Mouse (Mus musculus): ENCODE measurements around the gene Lce3a. TPM values are rescaled to one million over a fixed set of nuclear protein-coding genes. Genes with fewer than 3 reads are reported as not detected.

Lce3a gene
- total RNA-seq (2021), result not detected

DNA sequence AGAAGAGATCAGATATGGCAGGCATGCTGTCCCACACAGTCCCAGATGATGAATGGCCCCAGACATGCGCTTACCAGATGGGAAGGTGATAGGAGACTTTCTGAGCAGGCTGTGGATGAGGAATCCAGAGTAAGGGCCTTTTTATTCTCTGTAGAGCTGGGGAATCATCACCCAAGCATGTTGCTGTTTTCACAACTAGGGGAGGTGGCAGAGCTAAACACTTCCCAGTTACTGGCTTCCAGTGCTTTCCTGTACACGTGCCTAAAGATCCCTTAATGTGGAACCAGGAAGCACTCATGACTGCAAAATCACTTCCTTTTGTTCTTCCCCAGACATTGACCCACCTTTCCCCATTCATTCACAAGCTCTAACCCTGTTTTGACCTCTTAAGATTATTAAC is at the start of gene Lce3a:
Lce3a (minus strand) TSS at position 101 of the 400 bp plus-strand sequence.
- intact Hi-C loops (cut with DNase I), result no loop called here
- no peak for DNase-seq (ENCODE audit: extremely low spot score in 1 of 2, low spot score in 2 of 2)

DNA sequence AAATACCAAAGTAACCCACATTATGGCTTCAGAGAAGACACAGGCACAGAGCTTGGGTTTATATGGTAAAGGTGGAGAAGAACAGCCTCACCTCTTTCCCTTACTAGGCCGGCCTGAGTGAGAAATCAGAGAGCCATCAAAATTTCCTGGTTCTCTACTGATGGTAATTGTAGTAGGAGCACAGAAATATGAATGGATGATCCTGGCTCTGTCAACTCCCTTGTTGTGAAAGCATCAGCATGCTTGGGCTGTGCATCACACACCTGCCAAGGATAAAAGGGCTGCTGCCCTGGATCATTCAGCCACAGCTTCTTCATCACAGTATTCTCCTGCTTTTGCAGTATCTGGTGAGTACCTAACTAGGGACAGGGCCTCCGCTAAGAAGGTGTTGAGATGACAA is 40.7 kb upstream of the Lce3a start, which contains the start of gene Lce3e:
Lce3e (plus strand) TSS at position 301 of the 400 bp plus-strand sequence.
- DNase-seq (ENCODE audit: extremely low spot score in 1 of 2, low spot score in 2 of 2), result no peak
- intact Hi-C loops (cut with DNase I), result no loop called here

DNA sequence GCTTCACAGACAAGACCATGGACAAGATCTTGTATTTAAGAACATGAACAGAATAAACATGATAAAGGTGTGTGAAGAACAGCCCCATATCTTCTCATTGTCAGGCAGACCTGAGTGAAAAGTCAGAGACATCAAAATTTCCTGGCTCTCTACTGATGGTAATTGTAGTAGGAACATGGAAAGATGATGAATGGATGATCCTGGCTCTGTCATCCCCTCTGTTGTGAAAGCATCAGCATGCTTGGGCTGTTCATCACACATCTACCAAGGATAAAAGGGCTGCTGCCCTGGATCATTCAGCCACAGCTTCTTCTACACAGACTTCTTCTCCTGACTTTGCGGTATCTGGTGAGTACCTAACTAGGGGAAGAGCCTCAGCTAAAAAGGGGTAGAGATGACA is 31.1 kb upstream of the Lce3a start, which contains the start of gene Lce3d:
Lce3d (plus strand) TSS at position 301 of the 400 bp plus-strand sequence.
- intact Hi-C loops (cut with DNase I), result no loop called here
- DNase-seq (ENCODE audit: extremely low spot score in 1 of 2, low spot score in 2 of 2), result no peak

DNA sequence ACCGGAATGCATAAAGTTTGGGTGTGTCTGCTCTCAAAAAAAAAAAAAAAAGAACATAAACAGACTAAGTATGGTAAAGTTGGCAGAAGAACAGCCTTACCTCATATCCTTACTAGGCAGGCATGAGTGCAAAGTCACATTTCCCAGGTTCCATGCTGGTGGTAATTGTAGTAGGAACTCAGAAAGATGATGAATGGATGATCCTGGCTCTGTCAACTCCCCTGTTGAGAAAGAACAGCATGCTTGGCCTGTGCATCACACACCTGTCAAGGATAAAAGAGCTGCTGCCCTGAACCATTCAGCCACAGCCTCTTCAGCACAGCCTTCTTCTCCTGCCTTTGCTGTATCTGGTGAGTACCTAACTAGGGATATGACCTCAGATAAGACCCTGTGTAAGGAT is 18.2 kb upstream of the Lce3a start, which contains the start of gene Lce3c:
Lce3c (plus strand) TSS at position 301 of the 400 bp plus-strand sequence.
- intact Hi-C loops (cut with DNase I), result no loop called here
- DNase-seq (ENCODE audit: extremely low spot score in 1 of 2, low spot score in 2 of 2), result no peak

DNA sequence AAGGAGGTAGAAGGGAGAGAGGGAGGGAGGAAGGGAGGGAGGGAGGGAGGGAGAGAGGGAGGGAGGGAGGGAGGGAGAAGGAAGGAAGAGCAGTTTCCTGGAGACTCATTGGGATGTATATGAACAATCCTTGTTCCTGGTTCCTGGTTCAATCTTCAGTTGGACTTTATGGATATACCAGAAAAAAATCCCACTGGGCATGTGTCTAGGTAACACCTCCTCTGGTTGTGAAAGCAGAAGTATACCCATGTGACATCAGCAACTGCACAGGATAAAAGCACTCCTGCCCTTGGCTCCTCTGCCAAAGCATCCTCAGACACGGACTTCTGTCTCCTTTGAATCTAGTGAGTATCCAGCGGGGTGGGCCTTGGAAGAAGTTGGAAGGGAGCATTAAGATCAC is 6.6 kb upstream of the Lce3a start, which contains the start of gene Lce3b:
Lce3b (plus strand) TSS at position 301 of the 400 bp plus-strand sequence.
- no peak for DNase-seq (ENCODE audit: extremely low spot score in 1 of 2, low spot score in 2 of 2)
- intact Hi-C loops (cut with DNase I), result no loop called here

DNA sequence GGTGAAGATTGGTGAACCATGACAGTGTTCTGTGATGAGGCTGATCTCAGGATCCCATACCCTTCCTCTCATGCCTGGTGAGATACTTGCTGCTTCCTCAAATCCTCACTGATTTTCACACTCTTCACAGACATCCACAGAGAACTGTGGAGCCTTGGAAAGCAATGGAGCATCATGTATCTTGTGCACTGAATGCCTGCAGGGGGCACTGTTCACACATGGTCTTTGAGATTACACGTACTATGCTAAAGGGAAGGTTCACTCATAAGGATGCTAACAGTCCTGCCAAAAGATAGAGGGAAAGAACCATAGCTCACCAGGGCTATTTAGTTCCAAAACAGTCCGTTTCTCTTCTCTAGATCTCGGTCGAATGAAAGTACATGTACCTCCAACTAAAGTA is 5.7 kb downstream of the Lce3a start:
- intact Hi-C loops (cut with DNase I), result no loop called here
- DNase-seq (ENCODE audit: extremely low spot score in 1 of 2, low spot score in 2 of 2), result no peak

DNA sequence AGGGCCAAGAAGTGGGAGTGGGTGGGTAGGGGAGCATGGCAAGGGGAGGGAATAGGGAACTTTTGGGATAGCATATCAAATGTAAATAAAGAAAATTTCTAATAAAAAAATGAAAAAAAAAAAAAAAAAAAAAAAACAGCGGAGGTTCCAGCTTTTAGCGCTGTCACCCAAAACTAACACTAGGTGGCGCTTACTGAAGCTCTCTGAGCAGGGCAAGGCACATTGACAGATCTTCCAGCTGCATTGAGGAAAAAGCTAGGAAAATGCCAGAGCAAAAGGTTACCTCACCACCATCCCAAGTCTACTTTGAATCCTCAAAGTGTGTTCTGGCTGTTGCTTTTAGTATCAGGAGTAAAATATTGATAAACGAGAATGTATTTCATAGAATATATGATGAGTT is 18.5 kb downstream of the Lce3a start:
- intact Hi-C loops (cut with DNase I), result loop anchor here (5.0 to 10.0 kb wide), 2 partner anchors 125 to 753 kb away; no protein-coding TSS in a partner anchor

DNA sequence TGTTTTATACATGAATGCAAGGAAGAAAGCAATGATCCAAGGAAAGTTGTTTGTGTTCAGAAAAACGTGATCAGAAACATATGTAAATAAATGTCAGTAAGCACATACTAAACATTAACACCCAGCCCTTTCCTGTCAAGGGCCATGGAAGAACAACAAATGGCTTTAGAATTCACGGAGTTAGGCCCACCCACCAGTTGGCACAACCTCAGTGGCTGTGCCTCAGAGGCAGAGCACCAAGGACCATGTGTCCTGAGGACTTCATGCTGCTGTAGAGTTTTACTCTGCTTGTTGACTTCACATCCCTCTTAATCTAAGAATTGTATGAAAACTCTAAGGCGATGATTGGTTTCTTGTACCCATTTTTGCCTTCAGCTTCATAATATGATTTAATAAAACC is 20.8 kb downstream of the Lce3a start:
- no peak for DNase-seq (ENCODE audit: extremely low spot score in 1 of 2, low spot score in 2 of 2)
- intact Hi-C loops (cut with DNase I), result loop anchor here (5.0 to 10.0 kb wide), 2 partner anchors 127 to 750 kb away; no protein-coding TSS in a partner anchor

More for the DNA sequence above, 18.5 kb downstream of the Lce3a start:
- peak; percentile 2 to 25 for DNase-seq (ENCODE audit: extremely low spot score in 1 of 2, low spot score in 2 of 2)

DNA sequence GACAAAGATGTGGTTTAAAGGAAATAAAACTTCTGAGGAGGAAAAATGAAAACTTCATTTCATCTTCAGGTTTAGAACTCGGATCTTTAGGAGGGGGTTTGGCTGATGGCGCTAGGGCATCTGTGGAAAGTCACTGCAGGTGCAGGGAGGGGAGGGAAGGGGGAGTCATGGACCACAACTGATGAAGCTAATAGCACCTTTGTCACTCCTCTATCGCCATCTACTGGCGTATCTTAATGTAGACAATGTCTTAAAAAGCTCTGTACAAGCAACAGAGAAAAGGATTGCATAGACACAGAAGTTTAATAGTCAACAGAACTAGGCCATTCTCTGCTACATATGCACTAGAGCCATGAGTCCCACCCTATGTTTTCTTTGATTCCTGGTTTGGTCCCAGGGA is 22.4 kb downstream of the Lce3a start:
- intact Hi-C loops (cut with DNase I), result loop anchor here (10.0 kb wide), 1 partner anchor 749 kb away; no protein-coding TSS in a partner anchor
- peak in 1 of 2 experiments; percentile 2 for DNase-seq (ENCODE audit: extremely low spot score in 1 of 2, low spot score in 2 of 2)

DNA sequence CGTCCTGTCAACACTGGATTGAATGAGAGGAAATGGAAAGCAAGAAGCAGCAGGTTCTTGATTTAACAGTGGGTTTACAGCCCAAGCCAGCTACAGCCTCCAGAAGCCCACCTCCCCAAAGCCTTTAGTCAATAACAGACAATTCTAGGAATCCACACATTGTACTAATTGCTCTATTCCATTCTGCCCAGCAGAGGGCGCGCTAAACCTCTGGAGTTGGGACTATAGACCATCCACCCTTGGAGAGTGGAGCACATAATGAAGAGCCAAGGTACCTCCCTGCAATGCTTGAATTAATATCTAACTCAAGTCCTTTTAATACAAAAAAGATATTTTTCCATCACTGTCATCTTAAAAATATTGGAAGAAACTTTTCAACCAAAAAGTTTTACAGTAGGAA is 23.0 kb downstream of the Lce3a start:
- intact Hi-C loops (cut with DNase I), result loop anchor here (10.0 kb wide), 1 partner anchor 748 kb away; no protein-coding TSS in a partner anchor

DNA sequence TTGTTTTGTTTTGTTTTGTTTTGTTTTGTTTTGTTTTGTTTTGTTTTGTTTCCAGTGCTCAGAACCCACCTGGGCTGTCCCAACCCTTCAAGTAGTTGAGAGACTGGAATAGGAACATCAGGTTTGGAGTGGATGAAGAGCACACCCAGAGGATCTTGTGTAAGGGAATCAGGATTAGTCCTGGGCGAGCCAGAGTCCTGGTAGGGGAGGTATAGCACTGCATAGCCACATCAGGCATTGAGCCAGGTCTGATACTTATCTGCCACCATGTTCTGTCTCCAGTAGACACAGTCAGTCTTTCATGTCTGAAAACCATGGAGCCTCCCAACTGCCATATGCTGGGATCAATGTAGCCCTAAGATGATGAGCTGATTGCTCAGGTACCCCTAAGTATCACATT is 31.5 kb downstream of the Lce3a start:
- intact Hi-C loops (cut with DNase I), result no loop called here
- DNase-seq (ENCODE audit: extremely low spot score in 1 of 2, low spot score in 2 of 2), result no peak

More for the DNA sequence above, 23.0 kb downstream of the Lce3a start:
- peak in 1 of 2 experiments; percentile 28 for DNase-seq (ENCODE audit: extremely low spot score in 1 of 2, low spot score in 2 of 2)

DNA sequence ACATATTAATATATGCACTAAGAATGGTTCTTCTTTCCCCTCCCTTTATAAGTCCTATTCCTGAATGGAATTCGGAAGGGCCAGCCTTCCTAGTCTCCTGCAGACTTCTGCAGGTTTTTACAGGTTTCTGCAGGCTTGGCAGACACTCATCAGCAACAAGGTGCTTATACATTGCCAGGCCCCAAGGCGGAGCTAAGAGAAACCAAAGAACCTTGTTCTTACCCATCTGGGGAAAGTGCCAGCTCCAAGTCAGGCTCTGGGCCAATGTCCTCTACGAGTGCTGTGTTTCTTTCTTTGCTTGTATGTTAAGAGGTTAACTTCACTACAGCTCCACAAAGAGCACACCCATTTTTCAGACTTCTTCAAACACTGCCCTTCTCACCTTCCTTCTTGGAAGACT is 32.0 kb downstream of the Lce3a start:
- no peak for DNase-seq (ENCODE audit: extremely low spot score in 1 of 2, low spot score in 2 of 2)
- intact Hi-C loops (cut with DNase I), result no loop called here

Other genes starting within 250 kb of the Lce3a start
- gene Lce1c, start 247.0 kb downstream of the Lce3a start, total RNA-seq (2021), result not detected
- gene Lce1d, start 239.0 kb downstream of the Lce3a start, total RNA-seq (2021), result not detected
- gene Lce1e, start 217.2 kb downstream of the Lce3a start, total RNA-seq (2021), result not detected
- gene Lce1f, start 205.9 kb downstream of the Lce3a start, total RNA-seq (2021), result not detected
- not detected for gene Gm38119, start 187.1 kb downstream of the Lce3a start, total RNA-seq (2021)
- not detected for gene Lce1g, start 173.9 kb downstream of the Lce3a start, total RNA-seq (2021)
- gene Lce1h, start 161.2 kb downstream of the Lce3a start, total RNA-seq (2021), result not detected
- gene Lce1i, start 147.3 kb downstream of the Lce3a start, total RNA-seq (2021), result not detected
- gene Lce1j, start 135.7 kb downstream of the Lce3a start, total RNA-seq (2021), result not detected
- gene Lce1k, start 118.3 kb downstream of the Lce3a start, total RNA-seq (2021), result not detected
- gene Kprp, start 99.0 kb downstream of the Lce3a start, total RNA-seq (2021), result not detected
- gene Lce1l, start 74.9 kb downstream of the Lce3a start, total RNA-seq (2021), result not detected
- not detected for gene 2310050C09Rik, start 56.0 kb downstream of the Lce3a start, total RNA-seq (2021)
- not detected for gene Lce3b, start 6.7 kb upstream of the Lce3a start, total RNA-seq (2021)
- not detected for gene Lce3c, start 18.3 kb upstream of the Lce3a start, total RNA-seq (2021)
- not detected for gene Lce3d, start 31.2 kb upstream of the Lce3a start, total RNA-seq (2021)
- gene Lce3e, start 40.8 kb upstream of the Lce3a start, total RNA-seq (2021), result not detected
- not detected for gene Lce3f, start 66.0 kb upstream of the Lce3a start, total RNA-seq (2021)
- not detected for gene Crct1, start 89.5 kb upstream of the Lce3a start, total RNA-seq (2021)
- gene Lce1m, start 92.8 kb upstream of the Lce3a start, total RNA-seq (2021), result not detected
- gene Gm4858, start 142.6 kb upstream of the Lce3a start, total RNA-seq (2021), result not detected
- gene Crnn, start 218.6 kb upstream of the Lce3a start, total RNA-seq (2021), result not detected

Measured in left cerebral cortex, postnatal 10 days (tissue).